ENCODE assay signal across 10 mouse cellular contexts in genomic region chr3:84090982-84091381, GRCm38 (mm10). TPM values are rescaled to one million over a fixed set of nuclear protein-coding genes. Genes with fewer than 3 reads are reported as not detected.
A peak's percentile ranks its signal among the peaks of the same experiment; 100 is the strongest.
DNase-seq lines count a peak whose midpoint lies in the region; ATAC-seq and TF ChIP-seq lines count a peak whose summit lies in the region.
"Had no signal": no experiment of that assay in that cellular context is flagged by ENCODE, and none has a peak within 500 bp of the region (broad histone marks: within the 10 kb centered on the region; RNA-seq: fewer than 3 reads in every experiment).

No protein-coding gene starts in this region.

- H3K36me3 ChIP-seq in kidney, postnatal 0 days (ENCODE audit: insufficient read depth, low read length) = no peaks in the 10 kb centered on the region
- H3K36me3 ChIP-seq: heart, embryonic 13.5 days; neural tube, embryonic 12.5 days had no signal

- DNase-seq in cerebellum, adult 9-11 months = no peak
- peak; percentile 32 for DNase-seq in 416B (ENCODE audit: low read depth)
- no peak for DNase-seq in brain, embryonic 14.5 days (ENCODE audit: low read depth)
- peak; percentile 51 for DNase-seq in kidney, postnatal 0 days (ENCODE audit: low spot score)
- DNase-seq in natural killer cell, adult 2 months (ENCODE audit: low spot score in 2 of 2) = peak; percentile 5 to 30
- DNase-seq in left cerebral cortex, postnatal 25 days (ENCODE audit: low spot score in 2 of 2) = no peak
- DNase-seq in gastrocnemius, postnatal 36 days = no peak

- H3K9ac ChIP-seq in kidney, postnatal 0 days (ENCODE audit: low read depth, low read length) = no peak overlapping the region
- H3K9ac ChIP-seq: heart, embryonic 13.5 days; neural tube, embryonic 12.5 days had no signal

- no peak overlapping the region for H3K4me2 ChIP-seq in kidney, postnatal 0 days (ENCODE audit: low read length)
- H3K4me2 ChIP-seq: heart, embryonic 13.5 days; neural tube, embryonic 12.5 days had no signal

- peak; percentile 64; the same call in 1 of the 2 replicates for ATAC-seq in cerebellum, adult (ENCODE audit: insufficient number of reproducible peaks, low FRiP score, low TSS enrichment)
- ATAC-seq in kidney, postnatal 0 days (replicated peaks; ENCODE audit: low FRiP score, low read depth) = 0 out of 2 replicates have a peak, but pooled peaks have one; percentile 46

- TF ChIP-seq CTCF in brain, embryonic 14.5 days (IDR thresholded peaks at IDR 0.05; ENCODE audit: borderline replicate concordance, extremely low read depth, insufficient read depth, insufficient read length) = peak; percentile 15; the same call in 1 of the 2 replicates
- TF ChIP-seq CTCF in kidney, postnatal 0 days (IDR thresholded peaks at IDR 0.05; ENCODE audit: low read depth) = peak; percentile 51

- no peaks in the 10 kb centered on the region for H3K9me3 ChIP-seq in kidney, postnatal 0 days (replicated peaks; ENCODE audit: low read length)
- H3K9me3 ChIP-seq: heart, embryonic 13.5 days; neural tube, embryonic 12.5 days had no signal

- no peaks in the 10 kb centered on the region for H3K4me1 ChIP-seq in kidney, postnatal 0 days (replicated peaks; ENCODE audit: insufficient read depth, low read length)
- H3K4me1 ChIP-seq: heart, embryonic 13.5 days; neural tube, embryonic 12.5 days had no signal

- intact Hi-C loops in left cerebral cortex, postnatal 25 days (cut with DNase I) = no loop called here
- intact Hi-C loops in gastrocnemius, postnatal 36 days (cut with DNase I) = no loop called here

- H3K27ac ChIP-seq in kidney, postnatal 0 days = no peak overlapping the region
- H3K27ac ChIP-seq: heart, embryonic 13.5 days; neural tube, embryonic 12.5 days had no signal

- H3K4me3 ChIP-seq in kidney, postnatal 0 days (replicated peaks; ENCODE audit: low read depth, low read length) = no peak overlapping the region
- H3K4me3 ChIP-seq: heart, embryonic 13.5 days; neural tube, embryonic 12.5 days had no signal

- H3K27me3 ChIP-seq in kidney, postnatal 0 days (ENCODE audit: insufficient read depth, low read length) = no peaks in the 10 kb centered on the region
- H3K27me3 ChIP-seq: heart, embryonic 13.5 days; neural tube, embryonic 12.5 days had no signal

- TF ChIP-seq POLR2A in brain, embryonic 14.5 days (IDR thresholded peaks at IDR 0.05; ENCODE audit: borderline replicate concordance, extremely low read depth, insufficient read depth, insufficient read length, poor library complexity, severe bottlenecking) = no peak

- 37% methylated on average over 2 of the region's 2 CpGs for WGBS in kidney, postnatal 0 days

RNA-seq across cellular contexts. Expression of gene Tmem131l, which starts 51.0 kb away (rescaled TPM):
- polyA plus RNA-seq in brain, embryonic 14.5 days (2012; rRNA removed) = 103 and 129 TPM in 2 replicates
- polyA plus RNA-seq in kidney, postnatal 0 days (2015; fragmentation: Nextera tagmentation; extraction: Ambion mirVana) = 21.6 and 22.4 TPM in 2 replicates
- total RNA-seq in left cerebral cortex, postnatal 25 days (2021) = 10 to 100 TPM; 19.6 to 26.4 TPM
- 10 to 100 TPM; 13.0 to 18.4 TPM for total RNA-seq in gastrocnemius, postnatal 36 days (2021)

Comparison
In these comparisons a context has a peak if more than half of its experiments do, and no peak if none do; other contexts are left out.
1. DNase-seq: peak in 416B (single experiment), kidney, postnatal 0 days (single experiment) and natural killer cell, adult 2 months (2 of 2); none in cerebellum, adult 9-11 months (single experiment), brain, embryonic 14.5 days (single experiment), left cerebral cortex, postnatal 25 days (0 of 2) and gastrocnemius, postnatal 36 days (0 of 2).